Comparison of ENCODE assay signal across 8 mouse cellular contexts in genomic region chr12:55463992-55464845, GRCm38 (mm10). TPM values are rescaled to one million over a fixed set of nuclear protein-coding genes. Genes with fewer than 3 reads are reported as not detected.
A peak's percentile ranks its signal among the peaks of the same experiment; 100 is the strongest.
DNase-seq lines count a peak whose midpoint lies in the region; ATAC-seq and TF ChIP-seq lines count a peak whose summit lies in the region.

No protein-coding gene starts in this region.

- H3K9ac ChIP-seq in heart, embryonic 16.5 days (ENCODE audit: low read length): no peak overlapping the region; the same call in 1 of the 2 replicates
- peak overlapping the region; percentile 32 for H3K9ac ChIP-seq in lung, embryonic 16.5 days (ENCODE audit: low read length)

- H3K27ac ChIP-seq in heart, embryonic 16.5 days (ENCODE audit: low read length): peak overlapping the region; percentile 71
- peak overlapping the region; percentile 78 for H3K27ac ChIP-seq in lung, embryonic 16.5 days (ENCODE audit: low read length)

- WGBS in heart, embryonic 16.5 days: 25% methylated on average over 16 of the region's 16 CpGs
- WGBS in lung, embryonic 16.5 days: 10% methylated on average over 16 of the region's 16 CpGs

- CTCF ChIA-PET in Patski (lab: Charles Lee): interaction anchor here (1.1 kb wide), 1 partner anchor 11 kb away, joined by 3 read pairs; no protein-coding TSS in a partner anchor

- no peaks in the 10 kb centered on the region for H3K9me3 ChIP-seq in heart, embryonic 16.5 days (replicated peaks; ENCODE audit: control insufficient read depth, low read length)
- no peaks in the 10 kb centered on the region for H3K9me3 ChIP-seq in lung, embryonic 16.5 days (ENCODE audit: control insufficient read depth, low read length)

- POLR2A ChIA-PET in Patski (lab: Charles Lee): interaction anchor here (0.8 kb wide), 1 partner anchor 17 kb away, joined by 3 read pairs; no protein-coding TSS in a partner anchor

- peak; percentile 28 for ATAC-seq in Patski
- ATAC-seq in heart, embryonic 16.5 days (replicated peaks; ENCODE audit: extremely low read depth, insufficient read depth, low FRiP score): 0 out of 2 replicates have a peak, but pooled peaks have one; percentile 12
- peak; percentile 25; the same call in 1 of the 2 replicates for ATAC-seq in lung, embryonic 16.5 days (ENCODE audit: low read depth)
- no peak for ATAC-seq in activated CD4-positive, CD25-positive, alpha-beta regulatory T cell, adult 4 months

- in situ Hi-C loops in Patski (cut with MboI; ENCODE audit: low pct_unique_long_range_greater_than_20kb): no loop called here

- H3K4me2 ChIP-seq in heart, embryonic 16.5 days (ENCODE audit: low read depth, low read length): peak overlapping the region; percentile 44
- H3K4me2 ChIP-seq in lung, embryonic 16.5 days (ENCODE audit: low read depth, low read length): peak overlapping the region; percentile 47

- TF ChIP-seq CTCF in Patski (IDR thresholded peaks at IDR 0.05): no peak

- H3K27me3 ChIP-seq in Patski: no peaks in the 10 kb centered on the region
- no peaks in the 10 kb centered on the region for H3K27me3 ChIP-seq in heart, embryonic 16.5 days (ENCODE audit: control insufficient read depth, insufficient read depth, low read length)
- no peaks in the 10 kb centered on the region for H3K27me3 ChIP-seq in lung, embryonic 16.5 days (ENCODE audit: control insufficient read depth, insufficient read depth, low read depth, low read length)

- DNase-seq in 3134 (ENCODE audit: extremely low read depth, insufficient read length, low spot score): peak; percentile 67
- no peak for DNase-seq in Patski (ENCODE audit: low read depth, low spot score)
- peak; percentile 50 for DNase-seq in embryo, embryonic 9.5 days (ENCODE audit: extremely low spot score)
- DNase-seq in kidney, postnatal 14 days: peak; percentile 88
- DNase-seq in retina, postnatal 1 day: peak; percentile 71

- H3K4me3 ChIP-seq in heart, embryonic 16.5 days (ENCODE audit: low read length): 0 out of 2 replicates have a peak overlapping the region, but pooled peaks have one; percentile 14
- peak overlapping the region; percentile 26 for H3K4me3 ChIP-seq in lung, embryonic 16.5 days (ENCODE audit: low read length)

- peaks cover 35% of the 10 kb centered on the region for H3K4me1 ChIP-seq in heart, embryonic 16.5 days (ENCODE audit: control insufficient read depth, insufficient read depth, low read length)
- peaks cover 73% of the 10 kb centered on the region for H3K4me1 ChIP-seq in lung, embryonic 16.5 days (replicated peaks; ENCODE audit: control insufficient read depth, insufficient read depth, low read length)

- no peaks in the 10 kb centered on the region for H3K36me3 ChIP-seq in heart, embryonic 16.5 days (ENCODE audit: control insufficient read depth, insufficient read depth)
- H3K36me3 ChIP-seq in lung, embryonic 16.5 days (ENCODE audit: control insufficient read depth, insufficient read depth, low read length): no peaks in the 10 kb centered on the region

RNA-seq across cellular contexts. Expression of gene Nfkbia, which starts 28.2 kb away (rescaled TPM):
- polyA plus RNA-seq in Patski (2021): 47.7 TPM
- polyA plus RNA-seq in heart, embryonic 16.5 days (2015; fragmentation: Nextera tagmentation; extraction: Ambion mirVana): 80.8 and 85.9 TPM in 2 replicates
- polyA plus RNA-seq in lung, embryonic 16.5 days (2015; fragmentation: Nextera tagmentation; extraction: Ambion mirVana): 130 and 136 TPM in 2 replicates
- 100 to 1,000 TPM; 513 to 551 TPM for polyA plus RNA-seq in activated CD4-positive, CD25-positive, alpha-beta regulatory T cell, adult 4 months (2017; shearing (Covaris generic))
